Mouse (Mus musculus) gastrocnemius, adult 2 months (tissue): ENCODE data around the gene Mast4. TPM values are rescaled to one million over a fixed set of nuclear protein-coding genes. Genes with fewer than 3 reads are reported as not detected.

Source experiments
- DNase-seq: peaks from one replicate; pipeline ENCODE4 v3.0.0; 2022
- H3K27ac ChIP-seq: fragments of 200-600 bp; 2 replicates; pipeline ENCODE4 v1.8.1; 2022; ENCODE audit warnings: mild to moderate bottlenecking
- H3K4me3 ChIP-seq: fragments of 200-600 bp; 2 replicates; pipeline ENCODE4 v1.8.1; 2022; ENCODE audit warnings: mild to moderate bottlenecking, moderate library complexity
- CTCF ChIP-seq: fragments of 200-600 bp; IDR thresholded peaks from 2 replicates; pipeline ENCODE4 v1.8.1; 2022; ENCODE audit warnings: antibody characterized with exemption, mild to moderate bottlenecking, moderate library complexity
- intact Hi-C: fragments of 180-260 bp; cut with DNase I; formaldehyde crosslinking; loops from one replicate; pipeline ENCODE4 v1.15.1; 2025
- total RNA-seq, 2 experiments: library from RNA; stranded (reverse); gene quantifications; 2 replicates each; pipeline ENCODE4 v1.2.3; 2021

Gene Mast4
- total RNA-seq, 2 experiments from 2014 or later, result 47.2 to 49.9 TPM

DNA sequence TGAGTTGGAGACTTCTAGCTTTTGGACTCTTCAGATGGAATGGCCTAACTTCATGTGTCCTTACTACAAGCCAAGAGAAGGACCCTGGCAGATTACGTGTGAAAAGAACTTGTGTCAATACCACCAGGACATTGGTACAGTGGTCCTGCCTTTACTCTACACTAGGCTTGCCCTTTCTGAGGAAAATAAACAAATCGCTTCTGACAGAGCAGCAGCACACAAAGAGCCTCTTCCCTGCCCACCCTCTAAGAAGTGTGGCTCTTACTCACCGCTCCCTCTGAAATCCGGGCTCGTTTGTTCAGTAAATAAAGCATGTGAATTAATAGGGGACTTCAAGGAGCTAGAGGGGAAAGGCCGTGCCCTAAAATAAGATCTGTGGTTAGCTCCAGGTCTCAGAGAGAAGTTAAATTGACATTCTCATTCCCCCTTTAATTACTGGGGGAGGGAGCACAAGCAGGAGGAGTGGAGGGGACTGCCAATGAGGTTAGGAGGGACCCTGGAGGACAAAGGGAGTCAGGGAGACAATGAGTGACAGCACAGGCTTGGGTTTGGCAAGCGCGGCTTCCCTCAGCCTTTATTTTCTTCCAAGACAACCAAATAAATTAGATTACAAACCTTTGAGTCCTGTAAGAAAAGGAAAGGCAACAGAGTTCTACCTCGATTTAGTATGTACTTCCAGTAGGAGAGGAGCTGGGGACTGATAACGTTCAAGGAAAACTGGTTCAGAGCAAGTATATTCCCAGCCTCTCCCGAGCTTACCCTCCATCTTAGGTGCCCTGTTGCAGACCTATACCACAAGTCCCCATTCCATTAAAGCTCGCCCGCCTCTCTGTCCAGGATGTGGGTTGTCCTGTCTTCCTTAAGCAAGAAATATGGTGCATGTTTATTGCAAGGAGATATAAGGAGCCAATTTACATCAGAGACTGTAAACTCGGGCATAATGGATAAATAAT, 85.9 kb downstream of the Mast4 start:
- no peak overlapping the region for H3K4me3 ChIP-seq
- intact Hi-C loops, result no loop called here
- no peak for DNase-seq
- H3K27ac ChIP-seq, result no peak overlapping the region
- TF ChIP-seq CTCF, result no peak

DNA sequence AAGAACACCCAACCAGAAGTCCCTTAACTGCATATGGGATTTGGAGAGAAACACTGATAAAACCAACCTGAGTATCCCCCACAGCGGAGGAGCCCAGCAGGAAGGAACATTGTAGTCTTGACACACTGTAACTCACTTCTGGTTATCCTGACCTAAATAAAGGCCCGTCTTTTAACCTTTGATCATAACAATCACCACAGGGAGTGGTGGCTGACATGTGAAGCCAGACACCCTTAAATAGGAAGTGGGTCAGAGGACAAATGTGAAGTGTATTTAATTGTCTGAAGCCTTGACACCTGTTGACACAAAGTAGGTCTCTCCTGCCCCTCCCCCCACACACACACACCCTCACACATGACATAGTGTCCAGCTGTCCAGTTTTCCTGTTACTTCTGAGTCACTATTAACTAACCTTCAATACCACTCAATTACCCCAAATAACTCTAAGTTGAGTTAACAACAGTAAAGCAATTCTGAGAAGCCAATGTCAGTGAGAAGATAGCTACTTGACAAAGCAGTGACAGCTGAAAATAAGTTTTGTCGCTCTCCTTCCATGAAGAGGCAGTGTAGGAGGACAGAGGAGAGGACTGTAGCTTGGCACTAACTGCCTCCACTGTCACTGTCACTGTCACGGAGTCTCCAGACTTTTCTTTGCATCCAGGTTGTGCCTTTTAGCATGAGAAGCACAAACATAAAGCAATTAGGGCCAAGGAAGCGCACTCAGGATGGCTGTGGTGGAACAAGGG, 87.2 kb downstream of the Mast4 start:
- no peak for TF ChIP-seq CTCF
- intact Hi-C loops, result no loop called here

DNA sequence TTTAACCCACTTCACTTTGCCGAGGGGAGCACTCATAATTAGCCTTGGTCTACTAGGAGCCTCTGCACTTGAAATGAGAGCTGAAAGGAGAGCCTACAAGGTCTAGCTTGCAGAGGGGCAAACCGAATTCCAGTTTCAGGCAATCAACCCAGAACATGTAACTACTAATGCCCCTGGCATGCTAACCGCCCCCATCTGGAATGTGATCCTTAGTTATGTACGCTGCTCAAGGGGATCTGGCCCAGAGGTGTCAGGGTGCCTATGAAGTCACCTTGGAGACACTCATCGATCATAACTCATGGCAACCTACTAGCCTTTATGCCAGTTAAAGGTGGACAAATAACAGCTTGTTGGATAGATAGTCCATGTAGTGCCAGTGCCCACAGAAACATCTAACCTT, 88.9 kb downstream of the Mast4 start:
- TF ChIP-seq CTCF, result no peak
- Histone ChIP-seq H3K27ac (no peak overlapping the region), H3K4me3 (no peak overlapping the region)
- intact Hi-C loops, result no loop called here
- no peak for DNase-seq

More for the DNA sequence above, 87.2 kb downstream of the Mast4 start:
- DNase-seq, result no peak
- no peak overlapping the region for H3K4me3 ChIP-seq
- no peak overlapping the region for H3K27ac ChIP-seq

DNA sequence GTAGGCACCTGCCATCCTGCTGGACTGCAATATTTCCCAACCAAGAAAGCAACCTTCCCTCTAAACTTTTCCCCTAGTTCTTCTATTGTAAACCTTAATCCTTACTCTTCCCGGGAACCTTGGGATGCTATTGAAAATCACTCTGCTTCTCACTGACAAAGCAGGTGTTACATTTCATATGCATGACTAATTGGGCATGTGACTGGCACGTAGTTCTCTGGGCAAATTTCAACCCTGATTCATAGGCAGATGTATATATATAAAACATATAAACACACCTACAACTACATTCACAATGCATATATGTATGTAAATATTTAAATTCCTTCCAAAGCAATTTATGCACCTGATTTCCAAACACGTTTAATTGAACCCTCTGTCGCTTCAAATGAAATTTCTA, 90.2 kb downstream of the Mast4 start:
- no peak for DNase-seq
- no peak for TF ChIP-seq CTCF
- H3K4me3 ChIP-seq, result no peak overlapping the region
- intact Hi-C loops, result no loop called here
- H3K27ac ChIP-seq, result no peak overlapping the region

DNA sequence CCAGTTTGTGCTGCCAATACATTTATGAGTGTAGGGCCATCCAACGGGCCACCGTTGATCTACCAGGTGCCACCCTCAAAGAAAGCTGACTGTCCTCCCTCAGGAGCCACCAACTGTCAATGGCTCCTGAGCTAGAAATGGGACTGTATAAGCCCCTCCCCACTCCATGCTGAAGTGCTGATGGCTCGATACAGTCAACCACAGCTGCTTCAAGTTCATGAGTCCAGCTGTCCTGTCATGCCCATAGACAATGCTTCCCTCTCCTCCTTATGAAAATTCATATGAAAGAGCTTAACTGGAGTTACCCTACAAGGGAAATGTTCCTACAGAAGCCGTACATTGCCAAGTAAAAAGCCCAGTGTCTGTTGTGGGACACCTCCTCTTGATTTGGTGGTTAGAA, 93.2 kb downstream of the Mast4 start:
- DNase-seq, result no peak
- TF ChIP-seq CTCF, result no peak
- intact Hi-C loops, result no loop called here
- H3K4me3 ChIP-seq, result no peak overlapping the region
- H3K27ac ChIP-seq, result no peak overlapping the region

DNA sequence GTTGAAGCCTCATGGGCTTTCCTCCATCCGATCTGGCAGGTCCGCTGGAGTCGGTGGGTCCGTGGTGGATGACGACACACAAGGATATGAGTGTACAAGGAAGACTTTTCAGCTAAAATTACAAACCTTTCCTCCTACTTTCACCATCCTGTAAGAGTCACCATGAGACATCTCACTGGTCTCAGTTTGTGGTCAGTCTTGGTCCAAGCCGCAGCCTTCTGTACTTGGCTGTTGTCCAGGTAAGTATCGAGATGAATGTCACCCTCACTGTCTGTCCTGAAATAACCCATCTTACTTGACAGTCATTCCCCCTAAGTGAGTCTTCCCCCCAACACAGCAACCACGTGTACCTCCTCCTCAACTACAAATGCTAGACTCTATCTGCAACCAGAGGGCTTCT, 94.6 kb downstream of the Mast4 start:
- H3K27ac ChIP-seq, result no peak overlapping the region
- no peak for DNase-seq
- TF ChIP-seq CTCF, result no peak
- intact Hi-C loops, result no loop called here
- H3K4me3 ChIP-seq, result no peak overlapping the region

DNA sequence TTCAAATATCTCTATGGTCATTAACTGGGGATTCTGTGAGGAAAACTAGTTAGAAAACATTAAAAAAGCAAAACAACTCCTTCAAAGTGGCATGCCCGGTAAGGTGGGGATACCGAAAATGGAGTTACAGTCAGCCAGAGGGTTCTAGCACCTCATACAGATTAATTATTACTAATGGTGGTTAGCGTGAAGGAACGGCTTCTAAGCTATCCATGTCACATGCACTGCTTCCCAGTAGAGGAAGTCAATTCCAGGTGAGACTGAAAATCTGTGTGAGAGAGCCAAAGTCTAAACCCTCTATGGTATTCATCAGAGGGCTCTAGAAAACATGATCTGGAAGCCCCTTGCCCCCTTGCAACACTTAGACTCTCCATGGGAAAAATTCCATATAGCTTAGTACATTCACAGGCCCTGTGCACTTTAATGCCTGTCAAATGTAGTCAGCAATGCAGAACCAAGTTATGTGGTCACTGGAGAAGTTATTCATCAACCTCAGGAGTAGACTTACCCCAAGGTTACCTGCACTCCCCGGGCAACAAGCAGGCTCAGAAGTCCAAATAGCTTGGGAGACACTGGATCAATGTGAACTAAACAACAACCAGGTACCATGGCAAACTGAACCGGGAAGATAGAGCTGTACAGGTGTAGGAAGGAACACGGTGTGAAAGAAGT, 96.1 kb downstream of the Mast4 start:
- no peak for TF ChIP-seq CTCF
- Histone ChIP-seq H3K4me3 (no peak overlapping the region), H3K27ac (no peak overlapping the region)
- intact Hi-C loops, result no loop called here
- no peak for DNase-seq

DNA sequence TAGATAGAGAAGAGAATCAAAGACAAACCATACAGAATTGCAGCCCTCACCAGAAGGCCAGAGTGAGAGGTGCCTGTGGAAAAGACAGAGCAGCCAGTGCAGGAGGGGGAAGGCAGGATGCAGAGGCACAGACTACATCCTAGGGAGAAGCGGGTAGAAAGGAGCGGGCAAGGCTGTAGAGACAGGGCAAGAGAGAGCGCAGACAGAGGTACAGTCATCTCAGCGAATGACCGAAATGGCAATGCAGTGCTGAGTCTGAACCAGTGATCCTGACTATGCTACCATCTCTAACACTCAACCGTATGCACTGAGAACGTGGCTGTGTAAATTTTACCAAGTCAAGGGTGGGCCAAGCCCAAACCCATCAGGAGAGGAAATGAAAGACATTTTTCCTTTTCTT, 102.1 kb downstream of the Mast4 start:
- intact Hi-C loops, result no loop called here
- TF ChIP-seq CTCF, result no peak
- DNase-seq, result no peak
- Histone ChIP-seq H3K4me3 (no peak overlapping the region), H3K27ac (no peak overlapping the region)

DNA sequence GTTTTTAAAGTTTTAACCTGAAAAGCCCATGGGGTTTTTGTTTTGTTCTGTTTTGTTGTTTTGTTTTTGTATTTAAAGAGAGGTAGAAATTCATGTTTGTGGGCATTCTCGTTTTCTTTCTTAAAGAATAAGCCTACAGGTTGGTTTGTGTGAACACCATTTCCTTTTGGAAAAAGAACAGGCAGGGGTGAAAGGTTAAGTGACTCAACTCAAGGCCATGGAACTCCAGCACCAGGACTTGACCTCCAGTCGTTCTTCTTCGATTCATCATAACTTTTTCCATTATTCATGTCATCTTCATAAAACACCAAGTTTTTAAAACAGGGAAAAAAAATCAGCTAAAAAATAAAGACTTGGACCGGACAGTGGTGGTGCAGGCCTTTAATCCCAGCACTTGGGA, 105.2 kb downstream of the Mast4 start:
- no peak overlapping the region for H3K4me3 ChIP-seq
- intact Hi-C loops, result no loop called here

DNA sequence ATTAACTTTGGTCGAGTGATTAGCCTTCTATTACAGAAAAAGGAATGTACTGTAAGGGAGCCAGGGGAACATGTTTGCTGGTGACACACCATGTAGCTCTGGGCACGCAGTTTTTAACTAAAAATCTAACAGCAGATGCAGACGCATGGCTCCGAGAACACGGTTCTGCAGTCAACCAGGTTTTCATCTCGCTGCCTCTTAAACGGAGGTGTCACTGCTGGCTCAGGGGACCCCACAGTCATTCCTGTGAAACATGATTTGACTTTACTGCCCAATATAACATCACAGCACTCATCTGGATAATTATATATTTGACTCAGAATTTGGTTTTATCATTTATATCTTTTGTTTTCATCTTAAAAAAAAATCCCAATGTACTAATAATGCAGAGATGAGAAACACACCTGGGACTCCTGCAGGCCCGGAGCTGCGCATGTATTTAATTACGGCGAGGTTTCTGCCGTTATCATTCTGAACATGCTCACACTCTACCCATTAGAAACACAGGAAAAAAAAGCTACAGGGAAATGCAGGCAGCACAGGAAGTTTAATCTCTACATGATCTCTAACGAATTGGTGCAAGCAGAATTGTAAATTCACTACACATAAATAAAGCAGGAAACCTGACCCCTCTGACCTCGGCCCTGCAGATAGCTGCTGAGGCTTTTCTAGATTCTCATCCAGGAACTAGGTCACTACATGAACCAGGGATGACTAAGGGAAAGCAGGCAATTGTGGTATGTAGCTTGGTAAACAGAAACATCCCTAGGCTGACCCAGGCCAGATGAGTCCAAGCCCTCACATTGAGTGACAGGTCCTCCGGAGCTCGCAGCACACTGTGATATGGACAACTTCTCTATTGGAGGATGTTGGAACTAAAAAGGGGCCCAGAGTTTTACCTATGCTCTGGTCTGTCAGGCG, 108.1 kb downstream of the Mast4 start:
- peak overlapping the region; percentile 44 for H3K27ac ChIP-seq
- no peak for DNase-seq
- peak overlapping the region; percentile 10; the same call in 1 of the 2 replicates for H3K4me3 ChIP-seq
- TF ChIP-seq CTCF, result no peak
- intact Hi-C loops, result no loop called here

More for the DNA sequence above, 105.2 kb downstream of the Mast4 start:
- no peak overlapping the region for H3K27ac ChIP-seq
- no peak for TF ChIP-seq CTCF
- no peak for DNase-seq

DNA sequence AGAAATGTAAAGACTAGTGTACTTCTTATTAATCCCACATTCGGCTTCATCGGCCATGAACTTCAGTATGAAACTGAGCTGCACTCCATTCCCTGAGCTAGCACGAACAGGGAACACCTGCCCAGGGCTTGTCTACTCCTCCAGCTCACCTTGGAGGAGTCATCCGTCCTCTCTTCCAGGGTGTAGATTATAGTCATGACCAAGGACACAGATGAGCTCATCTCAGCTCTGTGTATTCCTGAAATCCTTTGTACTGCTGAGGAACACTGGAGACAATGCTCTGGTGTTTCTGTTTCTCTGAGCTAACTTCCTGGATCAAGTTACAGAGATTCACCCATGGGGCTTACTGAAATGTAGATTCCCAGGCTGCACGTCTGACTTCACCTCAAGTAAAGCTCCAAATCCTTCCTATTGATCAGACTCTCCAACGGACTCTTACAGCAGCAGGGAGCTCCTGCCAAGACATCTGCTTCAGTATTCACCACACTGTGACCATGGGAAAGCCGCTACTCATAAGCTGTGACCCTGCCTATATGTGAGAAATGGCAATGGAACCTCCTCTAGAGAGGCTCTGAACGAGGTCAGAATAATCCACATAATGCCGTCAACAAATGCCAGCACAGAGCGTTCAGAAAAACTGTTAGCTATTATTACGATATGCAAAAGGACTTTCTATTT, 108.9 kb downstream of the Mast4 start:
- intact Hi-C loops, result no loop called here
- peak overlapping the region; percentile 44 for H3K27ac ChIP-seq
- no peak for DNase-seq
- TF ChIP-seq CTCF, result no peak
- peak overlapping the region; percentile 10; the same call in 1 of the 2 replicates for H3K4me3 ChIP-seq
